Mouse (Mus musculus): ENCODE measurements around the gene Zmym5. TPM values are rescaled to one million over a fixed set of nuclear protein-coding genes. Genes with fewer than 3 reads are reported as not detected.
"Not testable (repeated sequence)": the region's sequence is repeated elsewhere in the genome, so short reads cannot be mapped to it uniquely, and the experiment has no call there.

Gene Zmym5
- polyA plus RNA-seq, 1 experiment from 2014 or later: 17.8 TPM

GRCm38 (mm10) chr14:56830491-56831045 lies 19.1 kb upstream of the Zmym5 start:
- no peaks in the 10 kb centered on the region for H3K27me3 ChIP-seq (ENCODE audit: control insufficient read depth, insufficient read depth, low read length)

GRCm38 (mm10) chr14:56824562-56824961 lies 13.0 kb upstream of the Zmym5 start:
- H3K4me2 ChIP-seq (ENCODE audit: low read depth): no peak overlapping the region
- no peak overlapping the region for H3K9ac ChIP-seq (ENCODE audit: low read length)
- H3K4me3 ChIP-seq (ENCODE audit: low read depth, low read length): no peak overlapping the region
- no peaks in the 10 kb centered on the region for H3K27me3 ChIP-seq (ENCODE audit: control insufficient read depth, insufficient read depth, low read length)
- no peaks in the 10 kb centered on the region for H3K9me3 ChIP-seq (ENCODE audit: control insufficient read depth, low read length)
- DNase-seq (ENCODE audit: low spot score): no peak
- H3K4me1 ChIP-seq (ENCODE audit: control insufficient read depth, insufficient read depth, low read length): no peaks in the 10 kb centered on the region
- ATAC-seq (ENCODE audit: insufficient read depth, low FRiP score, low TSS enrichment): no peak
- no peak overlapping the region for H3K27ac ChIP-seq (ENCODE audit: low read depth, low read length)
- no peaks in the 10 kb centered on the region for H3K36me3 ChIP-seq (ENCODE audit: control insufficient read depth, insufficient read depth, low read length)

More at GRCm38 (mm10) chr14:56830491-56831045, 19.1 kb upstream of the Zmym5 start:
- Histone ChIP-seq H3K9ac (ENCODE audit: low read length) (no peak overlapping the region), H3K36me3 (ENCODE audit: control insufficient read depth, insufficient read depth, low read length) (no peaks in the 10 kb centered on the region), H3K27ac (ENCODE audit: low read depth, low read length) (no peak overlapping the region), H3K4me2 (ENCODE audit: low read depth) (no peak overlapping the region), H3K4me1 (ENCODE audit: control insufficient read depth, insufficient read depth, low read length) (no peaks in the 10 kb centered on the region), H3K9me3 (ENCODE audit: control insufficient read depth, low read length) (no peaks in the 10 kb centered on the region), H3K4me3 (ENCODE audit: low read depth, low read length) (no peak overlapping the region)
- ATAC-seq (ENCODE audit: insufficient read depth, low FRiP score, low TSS enrichment) (no peak), DNase-seq (ENCODE audit: low spot score) (no peak)

GRCm38 (mm10) chr14:56817616-56818015 lies 6.1 kb upstream of the Zmym5 start:
- no peak overlapping the region for H3K4me3 ChIP-seq (ENCODE audit: low read depth, low read length)
- 16% methylated on average over 11 of the region's 11 CpGs for WGBS
- no peak overlapping the region for H3K9ac ChIP-seq (ENCODE audit: low read length)
- no peak overlapping the region for H3K27ac ChIP-seq (ENCODE audit: low read depth, low read length)
- no peaks in the 10 kb centered on the region for H3K36me3 ChIP-seq (ENCODE audit: control insufficient read depth, insufficient read depth, low read length)
- DNase-seq (ENCODE audit: low spot score): no peak
- no peak for ATAC-seq (ENCODE audit: insufficient read depth, low FRiP score, low TSS enrichment)
- H3K27me3 ChIP-seq (ENCODE audit: control insufficient read depth, insufficient read depth, low read length): no peaks in the 10 kb centered on the region
- no peak overlapping the region for H3K4me2 ChIP-seq (ENCODE audit: low read depth)
- H3K4me1 ChIP-seq (ENCODE audit: control insufficient read depth, insufficient read depth, low read length): no peaks in the 10 kb centered on the region
- H3K9me3 ChIP-seq (ENCODE audit: control insufficient read depth, low read length): no peaks in the 10 kb centered on the region

- no peak overlapping the region for H3K9ac ChIP-seq (ENCODE audit: low read length)
- H3K36me3 ChIP-seq (ENCODE audit: control insufficient read depth, insufficient read depth, low read length): no peaks in the 10 kb centered on the region
- WGBS: 81% methylated on average over 4 of the region's 4 CpGs
- H3K27ac ChIP-seq (ENCODE audit: low read depth, low read length): no peak overlapping the region
- no peak overlapping the region for H3K4me2 ChIP-seq (ENCODE audit: low read depth)
- no peaks in the 10 kb centered on the region for H3K9me3 ChIP-seq (ENCODE audit: control insufficient read depth, low read length)
- ATAC-seq (ENCODE audit: insufficient read depth, low FRiP score, low TSS enrichment): no peak
- H3K4me1 ChIP-seq (ENCODE audit: control insufficient read depth, insufficient read depth, low read length): no peaks in the 10 kb centered on the region
- H3K27me3 ChIP-seq (ENCODE audit: control insufficient read depth, insufficient read depth, low read length): no peaks in the 10 kb centered on the region
- H3K4me3 ChIP-seq (ENCODE audit: low read depth, low read length): no peak overlapping the region
- no peak for DNase-seq (ENCODE audit: low spot score)
Measured at GRCm38 (mm10) chr14:56817131-56817530, 5.6 kb upstream of the Zmym5 start.

- Histone ChIP-seq H3K36me3 (ENCODE audit: control insufficient read depth, insufficient read depth, low read length) (no peaks in the 10 kb centered on the region), H3K27me3 (ENCODE audit: control insufficient read depth, insufficient read depth, low read length) (no peaks in the 10 kb centered on the region), H3K9ac (ENCODE audit: low read length) (no peak overlapping the region), H3K4me3 (ENCODE audit: low read depth, low read length) (no peak overlapping the region), H3K9me3 (ENCODE audit: control insufficient read depth, low read length) (no peaks in the 10 kb centered on the region), H3K4me1 (ENCODE audit: control insufficient read depth, insufficient read depth, low read length) (no peaks in the 10 kb centered on the region), H3K4me2 (ENCODE audit: low read depth) (no peak overlapping the region), H3K27ac (ENCODE audit: low read depth, low read length) (no peak overlapping the region)
- 93% methylated on average over 4 of the region's 4 CpGs for WGBS
- DNase-seq (ENCODE audit: low spot score) (no peak), ATAC-seq (ENCODE audit: insufficient read depth, low FRiP score, low TSS enrichment) (no peak)
Measured at GRCm38 (mm10) chr14:56816541-56816940, 5.0 kb upstream of the Zmym5 start.

- H3K27ac ChIP-seq (ENCODE audit: low read depth, low read length): peak overlapping the region; percentile 91
- no peaks in the 10 kb centered on the region for H3K9me3 ChIP-seq (ENCODE audit: control insufficient read depth, low read length)
- H3K9ac ChIP-seq (ENCODE audit: low read length): peak overlapping the region; percentile 87
- peak; percentile 87 for DNase-seq (ENCODE audit: low spot score)
- H3K4me2 ChIP-seq (ENCODE audit: low read depth): peak overlapping the region; percentile 56
- WGBS: under 1% methylated on average over 35 of the region's 35 CpGs
- no peaks in the 10 kb centered on the region for H3K36me3 ChIP-seq (ENCODE audit: control insufficient read depth, insufficient read depth, low read length)
- ATAC-seq (ENCODE audit: insufficient read depth, low FRiP score, low TSS enrichment): peak; percentile 46
- H3K27me3 ChIP-seq (ENCODE audit: control insufficient read depth, insufficient read depth, low read length): no peaks in the 10 kb centered on the region
- H3K4me3 ChIP-seq (ENCODE audit: low read depth, low read length): peak overlapping the region; percentile 48
- H3K4me1 ChIP-seq (ENCODE audit: control insufficient read depth, insufficient read depth, low read length): peaks cover 7% of the 10 kb centered on the region; the same call in 1 of the 2 replicates
Measured at GRCm38 (mm10) chr14:56812520-56813036, 1.1 kb upstream of the Zmym5 start.

- peak; percentile 57 for DNase-seq (ENCODE audit: low spot score)
- ATAC-seq (ENCODE audit: insufficient read depth, low FRiP score, low TSS enrichment); H3K27me3 ChIP-seq (ENCODE audit: control insufficient read depth, insufficient read depth, low read length); H3K36me3 ChIP-seq (ENCODE audit: control insufficient read depth, insufficient read depth, low read length); H3K4me1 ChIP-seq (ENCODE audit: control insufficient read depth, insufficient read depth, low read length); H3K9me3 ChIP-seq (ENCODE audit: control insufficient read depth, low read length): not testable (repeated sequence)
- Histone ChIP-seq H3K27ac (ENCODE audit: low read depth, low read length) (peak overlapping the region; percentile 77), H3K9ac (ENCODE audit: low read length) (peak overlapping the region; percentile 81), H3K4me3 (ENCODE audit: low read depth, low read length) (peak overlapping the region; percentile 71), H3K4me2 (ENCODE audit: low read depth) (peak overlapping the region; percentile 42)
- WGBS: 1% methylated on average over 27 of the region's 86 CpGs
Measured at GRCm38 (mm10) chr14:56810781-56811690, 480 bp downstream of the Zmym5 start.

- Histone ChIP-seq H3K9ac (ENCODE audit: low read length) (no peak overlapping the region), H3K27me3 (ENCODE audit: control insufficient read depth, insufficient read depth, low read length) (no peaks in the 10 kb centered on the region), H3K27ac (ENCODE audit: low read depth, low read length) (no peak overlapping the region), H3K4me3 (ENCODE audit: low read depth, low read length) (no peak overlapping the region), H3K4me2 (ENCODE audit: low read depth) (no peak overlapping the region), H3K4me1 (ENCODE audit: control insufficient read depth, insufficient read depth, low read length) (no peaks in the 10 kb centered on the region), H3K36me3 (ENCODE audit: control insufficient read depth, insufficient read depth, low read length) (peaks cover 6% of the 10 kb centered on the region), H3K9me3 (ENCODE audit: control insufficient read depth, low read length) (no peaks in the 10 kb centered on the region)
- 52% methylated on average over 2 of the region's 2 CpGs for WGBS
- no peak for ATAC-seq (ENCODE audit: insufficient read depth, low FRiP score, low TSS enrichment)
- peak; percentile 53 for DNase-seq (ENCODE audit: low spot score)
Measured at GRCm38 (mm10) chr14:56793243-56793642, 18.3 kb downstream of the Zmym5 start.

All from neural tube, embryonic 11.5 days (tissue).